Comparison of ENCODE assay signal across 29 mouse cellular contexts in the genomic region with DNA sequence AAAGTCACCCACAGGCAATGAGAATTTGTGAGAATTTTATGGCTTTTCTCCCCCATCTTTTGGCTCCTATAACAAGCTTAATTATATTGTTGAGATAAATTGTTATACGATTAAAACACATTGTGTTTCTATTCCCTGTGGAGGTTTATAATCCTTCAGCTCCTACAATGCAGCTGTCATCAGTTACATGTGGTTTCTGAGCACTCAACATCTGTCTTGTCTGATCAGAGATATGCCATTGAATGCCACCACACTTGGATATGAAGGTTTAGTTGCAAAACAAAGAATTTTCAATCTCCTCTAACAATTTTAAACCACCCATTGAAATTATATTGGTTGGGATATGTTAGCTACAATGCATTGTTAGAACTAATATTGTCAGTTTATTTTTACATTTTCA.
"Had no signal": no experiment of that assay in that cellular context is flagged by ENCODE, and none has a peak within 500 bp of the region (broad histone marks: within the 10 kb centered on the region; RNA-seq: fewer than 3 reads in every experiment).

No protein-coding gene starts in this region.

- H3K27ac ChIP-seq: limb, embryonic 10.5 days; limb, embryonic 12.5 days; limb, embryonic 13.5 days; limb, embryonic 15.5 days; liver, embryonic 12.5 days; liver, embryonic 13.5 days; liver, embryonic 14.5 days; liver, embryonic 15.5 days; lung, embryonic 15.5 days; macrophage; midbrain, embryonic 10.5 days; midbrain, embryonic 12.5 days; midbrain, embryonic 13.5 days; midbrain, embryonic 15.5 days; neural tube, embryonic 12.5 days had no signal

- H3K4me2 ChIP-seq: limb, embryonic 12.5 days; limb, embryonic 13.5 days; limb, embryonic 15.5 days; liver, embryonic 11.5 days; liver, embryonic 12.5 days; liver, embryonic 13.5 days; liver, embryonic 15.5 days; lung, embryonic 14.5 days; lung, embryonic 15.5 days; midbrain, embryonic 11.5 days; midbrain, embryonic 12.5 days; midbrain, embryonic 13.5 days; midbrain, embryonic 15.5 days; neural tube, embryonic 12.5 days had no signal

- H3K9ac ChIP-seq: limb, embryonic 12.5 days; limb, embryonic 13.5 days; limb, embryonic 15.5 days; liver, embryonic 12.5 days; liver, embryonic 13.5 days; liver, embryonic 14.5 days; liver, embryonic 15.5 days; liver, postnatal 0 days; lung, embryonic 14.5 days; lung, embryonic 15.5 days; midbrain, embryonic 12.5 days; midbrain, embryonic 13.5 days; midbrain, embryonic 15.5 days; neural tube, embryonic 12.5 days had no signal

- H3K4me3 ChIP-seq: limb, embryonic 10.5 days; limb, embryonic 12.5 days; limb, embryonic 13.5 days; limb, embryonic 15.5 days; liver, embryonic 12.5 days; liver, embryonic 13.5 days; liver, embryonic 15.5 days; lung, embryonic 15.5 days; megakaryocyte, embryonic 14.5 days; midbrain, embryonic 10.5 days; midbrain, embryonic 12.5 days; midbrain, embryonic 13.5 days; midbrain, embryonic 15.5 days; neural tube, embryonic 12.5 days had no signal

- DNase-seq: left cerebral cortex, postnatal 4 days; liver; liver, embryonic 13.5 days; liver, postnatal 0 days; lung, adult 18-20 months; lung, adult 2 months; lung, embryonic 14.5 days; lung, postnatal 10 days; lung, postnatal 14 days; lung, postnatal 36 days; lung, postnatal 4 days; midbrain, embryonic 14.5 days had no signal

- H3K4me1 ChIP-seq: limb, embryonic 10.5 days; limb, embryonic 12.5 days; limb, embryonic 13.5 days; limb, embryonic 15.5 days; liver, embryonic 12.5 days; liver, embryonic 13.5 days; liver, embryonic 15.5 days; lung, embryonic 15.5 days; megakaryocyte, embryonic 14.5 days; midbrain, embryonic 10.5 days; midbrain, embryonic 12.5 days; midbrain, embryonic 13.5 days; midbrain, embryonic 15.5 days; neural tube, embryonic 12.5 days had no signal

- H3K36me3 ChIP-seq: limb, embryonic 10.5 days; limb, embryonic 12.5 days; limb, embryonic 13.5 days; limb, embryonic 15.5 days; liver, embryonic 12.5 days; liver, embryonic 13.5 days; liver, embryonic 15.5 days; lung, embryonic 15.5 days; midbrain, embryonic 10.5 days; midbrain, embryonic 12.5 days; midbrain, embryonic 13.5 days; midbrain, embryonic 15.5 days; neural tube, embryonic 12.5 days had no signal

- H3K27me3 ChIP-seq: limb, embryonic 12.5 days; limb, embryonic 13.5 days; limb, embryonic 15.5 days; liver, embryonic 12.5 days; lung, embryonic 15.5 days; megakaryocyte, embryonic 14.5 days; midbrain, embryonic 12.5 days; midbrain, embryonic 13.5 days; midbrain, embryonic 15.5 days; neural tube, embryonic 12.5 days had no signal
